Mouse (Mus musculus): ENCODE data around the gene Dtx4. TPM values are rescaled to one million over a fixed set of nuclear protein-coding genes. Genes with fewer than 3 reads are reported as not detected.
A peak's percentile ranks its signal among the peaks of the same experiment; 100 is the strongest.

Gene Dtx4
- polyA plus RNA-seq, 2 experiments from 2014 or later, result 3.5 to 3.7 TPM

GRCm38 (mm10) chr19:12465530-12466144 lies 35.6 kb downstream of the Dtx4 start:
- no peak for ATAC-seq

- no peak for ATAC-seq
Measured at GRCm38 (mm10) chr19:12464674-12465073, 36.6 kb downstream of the Dtx4 start.

DNA sequence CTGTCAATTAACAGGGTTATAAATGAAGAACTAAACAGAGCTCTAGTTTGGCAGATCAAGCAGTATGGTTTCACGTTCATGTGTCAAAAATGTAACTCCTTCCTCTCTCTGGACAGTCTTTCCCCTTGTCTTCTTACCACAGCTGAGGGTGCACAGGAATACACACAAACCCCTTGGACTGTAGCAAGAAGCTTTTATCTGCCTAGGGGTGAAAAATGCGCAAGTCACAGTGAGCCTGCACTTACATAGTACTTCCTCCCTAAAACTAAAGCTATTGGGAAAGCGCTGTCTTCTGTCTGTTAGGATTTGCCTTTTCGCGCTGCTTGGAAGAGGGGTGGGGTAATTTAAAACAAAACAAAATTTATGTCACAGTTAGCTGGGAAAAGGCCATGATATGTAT lies 37.1 kb downstream of the Dtx4 start:
- no peak for ATAC-seq

- no peak for ATAC-seq
Measured at GRCm38 (mm10) chr19:12463722-12464035, 37.6 kb downstream of the Dtx4 start.

DNA sequence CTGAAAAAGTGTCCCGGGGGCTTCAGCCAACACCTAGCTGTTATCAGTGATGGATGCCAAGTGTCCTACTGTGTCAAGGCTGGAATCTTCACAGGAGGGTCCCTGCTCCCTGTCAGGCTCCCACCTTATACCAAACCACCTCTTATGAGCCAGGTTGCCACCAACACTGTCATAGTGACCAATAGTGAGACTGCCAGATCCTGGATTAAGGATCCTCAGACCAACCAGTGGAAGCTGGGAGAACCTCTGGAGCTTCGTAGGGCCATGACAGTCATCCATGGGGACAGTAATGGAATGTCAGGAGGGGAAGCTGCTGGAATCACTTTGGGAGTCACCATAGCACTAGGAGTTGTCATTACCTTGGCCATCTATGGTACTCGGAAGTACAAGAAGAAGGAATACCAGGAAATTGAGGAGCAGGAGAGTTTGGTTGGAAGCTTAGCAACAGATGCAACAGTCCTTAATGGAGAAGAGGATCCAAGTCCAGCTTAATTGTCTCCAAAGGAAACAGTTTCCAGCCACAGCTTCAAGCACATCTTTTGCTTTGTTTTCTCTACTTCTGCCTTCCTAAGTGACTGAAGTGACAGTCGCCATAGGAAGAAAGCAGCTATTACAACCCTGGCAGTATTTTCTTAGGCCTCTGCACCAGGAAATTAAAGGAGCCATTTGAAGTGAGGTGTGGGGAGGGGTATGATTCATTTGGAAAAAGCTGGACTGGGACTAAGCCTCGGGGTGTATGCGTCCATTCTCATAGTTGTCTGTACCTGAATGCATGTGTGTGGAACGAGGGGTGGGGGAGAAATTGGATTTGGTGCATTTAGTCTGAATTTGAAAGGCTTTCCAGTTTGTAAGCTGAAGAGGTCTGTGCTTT lies 38.2 kb downstream of the Dtx4 start:
- no peak for ATAC-seq

DNA sequence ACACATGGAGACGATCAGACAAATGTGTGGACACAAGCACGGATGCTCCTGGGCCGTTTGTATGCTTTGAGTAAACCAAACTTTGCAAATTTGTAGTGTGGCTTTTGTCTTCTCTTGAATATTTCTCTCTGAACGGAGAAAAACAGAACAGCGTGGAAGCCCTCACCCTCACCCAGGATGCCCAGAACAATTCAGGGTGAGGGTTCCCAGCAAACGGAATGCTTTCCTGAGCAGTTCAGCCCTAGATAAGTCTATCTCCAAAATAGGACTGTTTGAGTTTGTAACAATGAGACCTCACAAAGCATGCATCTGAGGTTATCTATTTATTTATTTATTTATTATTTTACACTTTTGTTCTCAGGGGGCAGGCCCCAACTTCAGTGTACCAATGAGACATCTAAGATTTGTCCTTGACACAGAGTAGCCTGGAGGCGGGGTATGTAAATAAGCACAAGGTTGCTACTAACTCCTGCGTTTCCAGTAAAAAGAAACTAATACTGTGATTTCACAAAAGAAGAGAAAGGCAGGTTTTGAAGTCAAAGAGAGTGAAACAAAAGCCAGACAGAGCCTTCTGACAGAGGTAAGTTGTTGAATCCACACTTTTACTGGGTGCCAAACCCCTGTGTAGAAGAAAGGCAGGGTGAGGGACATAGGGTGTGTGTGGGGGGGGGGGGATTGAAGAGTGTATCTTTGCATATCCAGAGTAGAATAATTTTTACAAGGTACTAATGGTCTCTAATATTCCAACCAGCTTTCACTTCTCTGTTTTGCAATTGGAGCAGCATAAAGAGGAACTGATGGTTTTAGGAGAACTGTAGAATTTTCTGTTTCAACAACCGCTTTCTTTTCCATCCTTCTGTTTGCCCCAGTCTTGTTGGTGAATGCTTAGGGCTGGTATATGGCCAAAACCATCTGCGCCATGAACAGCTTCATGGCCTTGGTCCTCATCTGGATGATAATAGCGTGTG lies 40.7 kb downstream of the Dtx4 start, which contains the start of gene Mpeg1:
Gene Mpeg1, plus strand, starts transcription at position 498 of the 968 bp plus-strand sequence.
- ATAC-seq, result no peak

GRCm38 (mm10) chr19:12459516-12459915 lies 41.7 kb downstream of the Dtx4 start:
- ATAC-seq, result no peak

GRCm38 (mm10) chr19:12457401-12458066 lies 43.7 kb downstream of the Dtx4 start:
- no peak for ATAC-seq

DNA sequence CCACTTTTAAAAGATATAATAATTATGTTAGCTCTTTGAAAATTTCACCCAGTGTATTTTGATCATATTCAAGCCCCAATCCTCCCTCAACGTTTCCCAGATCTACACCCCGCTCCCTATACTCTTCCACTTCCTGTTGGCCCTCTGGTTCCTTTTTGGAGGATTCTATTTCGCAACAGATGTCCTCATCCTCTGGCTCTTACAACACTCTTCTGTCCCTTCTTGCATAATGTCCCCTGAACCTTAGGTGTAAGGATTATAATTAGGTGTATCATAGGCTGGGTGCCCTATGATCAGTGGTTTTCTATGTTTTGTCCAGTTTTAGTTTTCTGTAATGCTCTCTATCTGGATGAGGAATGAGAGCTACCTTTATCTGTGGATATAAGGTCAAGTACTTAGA lies 56.2 kb downstream of the Dtx4 start:
- ATAC-seq, result no peak

DNA sequence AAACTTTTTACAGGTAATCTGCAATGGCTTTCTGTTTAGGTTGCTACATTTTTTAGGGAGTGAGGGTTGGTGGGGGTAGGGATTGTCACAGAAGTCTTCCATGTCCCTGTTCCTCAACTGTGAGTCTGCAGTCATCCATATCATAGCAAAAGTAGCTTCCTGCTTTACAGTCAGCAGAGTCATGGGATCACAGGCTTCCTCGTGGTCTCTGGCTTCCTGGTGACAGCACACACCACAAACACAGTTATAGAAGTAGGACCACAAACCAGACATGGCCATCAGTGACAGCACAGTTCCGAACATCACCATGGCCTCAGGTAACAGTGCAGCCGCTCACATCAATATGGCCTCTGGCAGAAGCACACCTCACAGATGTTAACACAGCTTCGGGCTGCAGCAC lies 58.7 kb downstream of the Dtx4 start:
- ATAC-seq, result no peak

GRCm38 (mm10) chr19:12440103-12440725 lies 61.0 kb downstream of the Dtx4 start:
- no peak for ATAC-seq

DNA sequence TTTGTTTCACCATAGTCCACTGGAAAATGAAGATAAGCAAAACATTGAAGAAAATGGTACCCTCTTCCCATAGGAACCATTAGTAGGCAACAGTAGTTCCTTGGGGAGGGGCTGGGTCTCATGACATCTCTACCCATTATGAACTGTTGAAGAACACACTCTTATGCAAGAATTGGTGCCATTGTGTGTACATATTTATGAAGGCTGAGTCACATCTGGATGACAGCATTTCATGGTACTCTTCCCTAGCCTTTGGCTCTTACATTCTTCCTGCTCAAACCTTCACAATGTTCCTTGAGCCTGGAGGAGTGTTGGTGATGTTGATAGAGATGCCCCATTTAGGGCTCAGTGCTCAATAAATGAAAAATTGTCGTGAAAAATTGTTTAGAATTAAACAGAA lies 61.7 kb downstream of the Dtx4 start:
- ATAC-seq, result no peak

- ATAC-seq, result no peak
Measured at GRCm38 (mm10) chr19:12435750-12436524, 65.3 kb downstream of the Dtx4 start.

GRCm38 (mm10) chr19:12435011-12435416 lies 66.2 kb downstream of the Dtx4 start:
- no peak for ATAC-seq

DNA sequence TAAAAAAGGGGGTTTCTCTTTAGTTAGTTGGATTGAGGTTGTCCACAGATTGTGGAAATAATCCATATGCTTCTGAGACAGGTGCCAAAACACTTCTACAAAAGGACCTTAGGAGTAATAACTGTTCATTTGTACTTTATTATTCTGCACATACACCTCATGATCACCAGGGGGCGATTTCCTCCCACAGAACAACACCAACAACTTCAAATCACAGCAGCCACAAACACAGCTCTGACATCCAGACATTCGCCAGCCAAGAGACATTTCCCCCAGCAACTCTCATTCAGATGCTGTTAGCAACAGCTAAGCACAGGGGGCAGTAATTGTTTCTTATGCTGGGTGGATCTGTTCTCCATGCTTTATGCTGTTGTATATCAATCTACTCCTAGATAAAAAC lies 68.2 kb downstream of the Dtx4 start:
- ATAC-seq, result peak; percentile 46

DNA sequence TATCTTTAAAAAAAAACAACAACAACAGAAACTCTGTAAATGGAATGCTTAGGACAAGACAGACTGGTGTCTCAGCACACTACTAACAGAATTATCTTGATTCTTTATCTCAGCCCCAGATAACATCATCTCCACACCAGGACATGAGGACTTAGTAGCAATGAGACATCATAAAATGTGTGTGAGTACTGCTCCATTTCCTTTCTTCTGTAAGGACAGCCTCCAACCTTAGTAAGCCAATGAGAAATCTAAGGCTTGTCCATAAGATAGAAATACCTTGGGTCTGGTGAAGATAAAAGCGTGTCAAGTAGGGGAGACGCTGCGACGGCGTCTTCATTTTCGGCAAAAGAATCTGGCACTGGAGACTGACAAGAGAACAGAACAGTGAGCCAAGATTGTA lies 73.6 kb downstream of the Dtx4 start, which contains the start of gene Pfpl:
Gene Pfpl, plus strand, starts transcription at position 301 of the 400 bp plus-strand sequence.
- no peak for ATAC-seq

- ATAC-seq, result no peak
Measured at GRCm38 (mm10) chr19:12427101-12427500, 74.2 kb downstream of the Dtx4 start.

GRCm38 (mm10) chr19:12421680-12422079 lies 79.6 kb downstream of the Dtx4 start:
- no peak for ATAC-seq

GRCm38 (mm10) chr19:12420555-12420954 lies 80.7 kb downstream of the Dtx4 start:
- no peak for ATAC-seq

DNA sequence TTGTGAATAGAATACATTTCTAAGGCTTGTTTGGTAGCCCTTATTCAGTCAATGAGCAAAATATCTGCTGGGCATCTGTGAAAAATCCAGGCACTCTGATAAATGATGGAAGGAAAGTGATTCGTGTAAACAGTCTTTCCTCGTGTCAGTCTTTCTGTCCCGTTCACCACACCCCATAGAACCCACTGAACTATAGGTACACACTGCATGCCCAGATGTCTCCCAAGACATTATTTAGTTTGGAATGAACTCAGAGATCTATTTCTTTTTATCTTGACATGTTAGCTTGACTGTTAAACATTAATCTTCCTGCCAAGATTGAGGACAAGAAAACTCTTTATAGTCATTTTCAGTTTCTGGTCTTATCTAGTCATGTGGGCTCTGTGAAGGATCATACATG lies 82.9 kb downstream of the Dtx4 start:
- no peak for ATAC-seq

GRCm38 (mm10) chr19:12417361-12417760 lies 83.9 kb downstream of the Dtx4 start, which contains the start of gene Olfr1441:
Olfr1441 (plus strand) TSS chr19:12417433.
- ATAC-seq, result no peak

Measured in activated CD4-positive, CD25-positive, alpha-beta regulatory T cell, adult 4 months (primary cell).